Mouse (Mus musculus): ENCODE measurements around the gene Mkln1. TPM values are rescaled to one million over a fixed set of nuclear protein-coding genes. Genes with fewer than 3 reads are reported as not detected.

Gene Mkln1
- polyA plus RNA-seq, 1 experiment, result 153 TPM

- H3K4me3 ChIP-seq (ENCODE audit: low read depth, low read length), result no peak overlapping the region
- no peak for TF ChIP-seq POLR2A (IDR thresholded peaks at IDR 0.05; ENCODE audit: insufficient read depth, low read length)
- no peak for TF ChIP-seq CTCF (IDR thresholded peaks at IDR 0.05; ENCODE audit: low read depth, low read length)
- TF ChIP-seq EP300 (IDR thresholded peaks at IDR 0.05; ENCODE audit: insufficient read depth, low read depth, low read length), result no peak
- no peak overlapping the region for H3K9ac ChIP-seq (ENCODE audit: low read depth, poor library complexity, severe bottlenecking)
- H3K36me3 ChIP-seq (ENCODE audit: control insufficient read depth, insufficient read depth, low read length, poor library complexity, severe bottlenecking), result no peaks in the 10 kb centered on the region; the same call in 1 of the 2 replicates
- no peak overlapping the region for H3K27ac ChIP-seq (ENCODE audit: insufficient read depth, low read length)
- no peaks in the 10 kb centered on the region for H3K4me1 ChIP-seq (ENCODE audit: control insufficient read depth, insufficient read depth, low read length)
- no peaks in the 10 kb centered on the region for H3K9me3 ChIP-seq (replicated peaks; ENCODE audit: control insufficient read depth, insufficient read depth, low read length, poor library complexity, severe bottlenecking)
- no peaks in the 10 kb centered on the region for H3K27me3 ChIP-seq (ENCODE audit: control insufficient read depth, insufficient read depth, low read length, poor library complexity, severe bottlenecking)
Measured at GRCm38 (mm10) chr6:31500691-31501090, 102.2 kb downstream of the Mkln1 start.

GRCm38 (mm10) chr6:31502614-31503013 is 104.1 kb downstream of the Mkln1 start:
- Histone ChIP-seq H3K27me3 (ENCODE audit: control insufficient read depth, insufficient read depth, low read length, poor library complexity, severe bottlenecking) (no peaks in the 10 kb centered on the region), H3K27ac (ENCODE audit: insufficient read depth, low read length) (peak overlapping the region; percentile 52; the same call in 1 of the 2 replicates), H3K4me1 (ENCODE audit: control insufficient read depth, insufficient read depth, low read length) (no peaks in the 10 kb centered on the region), H3K9me3 (replicated peaks; ENCODE audit: control insufficient read depth, insufficient read depth, low read length, poor library complexity, severe bottlenecking) (no peaks in the 10 kb centered on the region), H3K4me3 (ENCODE audit: low read depth, low read length) (no peak overlapping the region), H3K36me3 (ENCODE audit: control insufficient read depth, insufficient read depth, low read length, poor library complexity, severe bottlenecking) (no peaks in the 10 kb centered on the region; the same call in 1 of the 2 replicates), H3K9ac (ENCODE audit: low read depth, poor library complexity, severe bottlenecking) (no peak overlapping the region)
- no peak for TF ChIP-seq CTCF (IDR thresholded peaks at IDR 0.05; ENCODE audit: low read depth, low read length)
- TF ChIP-seq EP300 (IDR thresholded peaks at IDR 0.05; ENCODE audit: insufficient read depth, low read depth, low read length), result no peak
- TF ChIP-seq POLR2A (IDR thresholded peaks at IDR 0.05; ENCODE audit: insufficient read depth, low read length), result no peak

GRCm38 (mm10) chr6:31513726-31514125 is 115.2 kb downstream of the Mkln1 start:
- Histone ChIP-seq H3K4me1 (ENCODE audit: control insufficient read depth, insufficient read depth, low read length) (no peaks in the 10 kb centered on the region), H3K4me3 (ENCODE audit: low read depth, low read length) (no peak overlapping the region), H3K9me3 (replicated peaks; ENCODE audit: control insufficient read depth, insufficient read depth, low read length, poor library complexity, severe bottlenecking) (no peaks in the 10 kb centered on the region), H3K36me3 (ENCODE audit: control insufficient read depth, insufficient read depth, low read length, poor library complexity, severe bottlenecking) (no peaks in the 10 kb centered on the region), H3K9ac (ENCODE audit: low read depth, poor library complexity, severe bottlenecking) (no peak overlapping the region), H3K27me3 (ENCODE audit: control insufficient read depth, insufficient read depth, low read length, poor library complexity, severe bottlenecking) (no peaks in the 10 kb centered on the region), H3K27ac (ENCODE audit: insufficient read depth, low read length) (no peak overlapping the region)
- TF ChIP-seq CTCF (IDR thresholded peaks at IDR 0.05; ENCODE audit: low read depth, low read length) (no peak), EP300 (IDR thresholded peaks at IDR 0.05; ENCODE audit: insufficient read depth, low read depth, low read length) (no peak), POLR2A (IDR thresholded peaks at IDR 0.05; ENCODE audit: insufficient read depth, low read length) (no peak)

DNA sequence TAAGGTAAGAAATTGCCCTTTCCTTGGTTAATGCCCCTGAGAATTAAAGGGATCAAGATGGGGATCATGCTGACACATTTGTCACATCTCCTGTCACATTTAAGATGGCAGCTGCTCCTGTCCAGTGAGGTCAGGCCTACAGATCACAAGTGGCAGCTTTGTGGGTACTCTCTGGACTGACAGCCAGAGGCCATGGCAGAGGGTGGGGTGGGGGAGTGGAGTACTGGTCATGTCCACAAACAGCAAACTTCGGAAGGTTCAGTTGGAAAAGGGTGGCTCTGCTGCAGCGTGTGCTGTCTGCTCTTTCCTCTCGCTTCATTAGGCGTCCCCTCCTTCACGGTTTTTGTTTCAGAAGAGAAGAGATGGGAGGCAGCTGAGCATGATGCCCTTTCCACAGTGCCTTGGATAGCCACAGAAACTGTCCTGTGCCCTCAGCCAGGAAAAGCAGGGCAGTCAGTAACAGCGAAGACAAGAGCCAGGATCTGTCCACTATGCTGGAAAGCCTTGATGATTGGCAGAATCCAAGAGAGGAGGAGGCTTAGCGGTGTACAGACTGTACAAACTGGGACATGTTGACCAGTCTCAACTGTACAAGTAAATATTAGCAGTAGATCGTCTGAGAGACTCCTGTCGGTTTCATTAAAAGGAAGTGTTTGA is 119.3 kb downstream of the Mkln1 start:
- Histone ChIP-seq H3K4me3 (ENCODE audit: low read depth, low read length) (no peak overlapping the region), H3K9ac (ENCODE audit: low read depth, poor library complexity, severe bottlenecking) (no peak overlapping the region), H3K27ac (ENCODE audit: insufficient read depth, low read length) (no peak overlapping the region), H3K27me3 (ENCODE audit: control insufficient read depth, insufficient read depth, low read length, poor library complexity, severe bottlenecking) (no peaks in the 10 kb centered on the region), H3K36me3 (ENCODE audit: control insufficient read depth, insufficient read depth, low read length, poor library complexity, severe bottlenecking) (no peaks in the 10 kb centered on the region; the same call in 1 of the 2 replicates), H3K4me1 (ENCODE audit: control insufficient read depth, insufficient read depth, low read length) (no peaks in the 10 kb centered on the region), H3K9me3 (replicated peaks; ENCODE audit: control insufficient read depth, insufficient read depth, low read length, poor library complexity, severe bottlenecking) (no peaks in the 10 kb centered on the region)
- TF ChIP-seq CTCF (IDR thresholded peaks at IDR 0.05; ENCODE audit: low read depth, low read length) (no peak), POLR2A (IDR thresholded peaks at IDR 0.05; ENCODE audit: insufficient read depth, low read length) (no peak), EP300 (IDR thresholded peaks at IDR 0.05; ENCODE audit: insufficient read depth, low read depth, low read length) (no peak)

- H3K4me3 ChIP-seq (ENCODE audit: low read depth, low read length), result no peak overlapping the region
- H3K36me3 ChIP-seq (ENCODE audit: control insufficient read depth, insufficient read depth, low read length, poor library complexity, severe bottlenecking), result no peaks in the 10 kb centered on the region; the same call in 1 of the 2 replicates
- no peaks in the 10 kb centered on the region for H3K27me3 ChIP-seq (ENCODE audit: control insufficient read depth, insufficient read depth, low read length, poor library complexity, severe bottlenecking)
- H3K27ac ChIP-seq (ENCODE audit: insufficient read depth, low read length), result no peak overlapping the region
- no peak for TF ChIP-seq CTCF (IDR thresholded peaks at IDR 0.05; ENCODE audit: low read depth, low read length)
- TF ChIP-seq EP300 (IDR thresholded peaks at IDR 0.05; ENCODE audit: insufficient read depth, low read depth, low read length), result no peak
- TF ChIP-seq POLR2A (IDR thresholded peaks at IDR 0.05; ENCODE audit: insufficient read depth, low read length), result no peak
- H3K9me3 ChIP-seq (replicated peaks; ENCODE audit: control insufficient read depth, insufficient read depth, low read length, poor library complexity, severe bottlenecking), result no peaks in the 10 kb centered on the region
- H3K4me1 ChIP-seq (ENCODE audit: control insufficient read depth, insufficient read depth, low read length), result no peaks in the 10 kb centered on the region
- H3K9ac ChIP-seq (ENCODE audit: low read depth, poor library complexity, severe bottlenecking), result no peak overlapping the region
Measured at GRCm38 (mm10) chr6:31518338-31518698, 119.8 kb downstream of the Mkln1 start.

- no peaks in the 10 kb centered on the region for H3K9me3 ChIP-seq (replicated peaks; ENCODE audit: control insufficient read depth, insufficient read depth, low read length, poor library complexity, severe bottlenecking)
- TF ChIP-seq POLR2A (IDR thresholded peaks at IDR 0.05; ENCODE audit: insufficient read depth, low read length) (no peak), CTCF (IDR thresholded peaks at IDR 0.05; ENCODE audit: low read depth, low read length) (peak; percentile 80), EP300 (IDR thresholded peaks at IDR 0.05; ENCODE audit: insufficient read depth, low read depth, low read length) (no peak)
- no peaks in the 10 kb centered on the region for H3K27me3 ChIP-seq (ENCODE audit: control insufficient read depth, insufficient read depth, low read length, poor library complexity, severe bottlenecking)
- no peaks in the 10 kb centered on the region for H3K4me1 ChIP-seq (ENCODE audit: control insufficient read depth, insufficient read depth, low read length)
- H3K4me3 ChIP-seq (ENCODE audit: low read depth, low read length), result no peak overlapping the region
- no peak overlapping the region for H3K27ac ChIP-seq (ENCODE audit: insufficient read depth, low read length)
- no peak overlapping the region for H3K9ac ChIP-seq (ENCODE audit: low read depth, poor library complexity, severe bottlenecking)
- no peaks in the 10 kb centered on the region; the same call in 1 of the 2 replicates for H3K36me3 ChIP-seq (ENCODE audit: control insufficient read depth, insufficient read depth, low read length, poor library complexity, severe bottlenecking)
Measured at GRCm38 (mm10) chr6:31519001-31519471, 120.5 kb downstream of the Mkln1 start.
